Mouse (Mus musculus): ENCODE results near the gene Cemip.

DNA sequence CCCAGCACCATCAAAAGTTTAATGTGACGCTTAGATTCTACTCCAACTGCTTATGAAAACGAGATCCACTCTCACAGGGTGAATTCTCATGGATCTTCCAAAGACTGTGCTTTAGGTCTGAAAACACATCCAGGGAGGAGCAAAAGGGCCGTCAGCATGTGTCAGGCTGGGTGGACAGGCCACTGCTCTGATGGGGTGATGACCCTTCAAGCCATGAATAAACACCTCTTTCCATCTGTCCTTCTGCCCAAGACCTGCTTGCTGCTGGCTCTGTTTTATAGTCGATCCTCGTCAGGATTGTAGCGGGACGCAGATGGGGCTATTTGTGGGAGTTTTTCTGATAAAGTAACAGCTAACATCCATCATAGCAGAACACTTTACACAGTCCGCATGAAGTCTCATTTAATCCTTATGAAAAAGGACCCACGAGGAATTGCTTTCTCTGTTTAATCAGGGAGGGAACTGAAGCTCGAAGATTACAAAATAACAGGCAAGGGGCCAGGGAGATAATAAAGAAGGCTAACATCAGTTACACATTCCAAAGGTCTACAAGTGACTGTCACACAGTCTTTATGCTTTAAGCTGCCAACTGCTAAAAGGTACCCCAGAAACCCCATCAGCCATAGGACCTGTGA lies 25.5 kb upstream of the Cemip start:
- TF ChIP-seq POLR2A (IDR thresholded peaks at IDR 0.05; ENCODE audit: low read depth, low read length) (no peak), CTCF (conservative IDR thresholded peaks at IDR 0.05 in 1 of 2, IDR thresholded peaks at IDR 0.05 in 1 of 2; ENCODE audit: low read depth in 2 of 2, low read length in 2 of 2) (no peak), MXI1 (IDR thresholded peaks at IDR 0.05; ENCODE audit: low read depth, low read length) (no peak), EP300 (IDR thresholded peaks at IDR 0.05; ENCODE audit: low read length) (no peak), ZNF384 (IDR thresholded peaks at IDR 0.05; ENCODE audit: low read depth, low read length) (no peak), CHD2 (IDR thresholded peaks at IDR 0.05; ENCODE audit: low read length) (no peak)

Measured in CH12.LX (cell line).